Mouse (Mus musculus): ENCODE data around the gene Serpinf1. TPM values are rescaled to one million over a fixed set of nuclear protein-coding genes. Genes with fewer than 3 reads are reported as not detected.

Gene Serpinf1
- total and polyA plus RNA-seq, 2 experiments from 2014 or later, result 34.3 to 92.0 TPM

- Histone ChIP-seq H3K27ac (ENCODE audit: low read depth, low read length) (no peak overlapping the region), H3K27me3 (ENCODE audit: insufficient read depth, low read length) (no peaks in the 10 kb centered on the region), H3K4me3 (ENCODE audit: low read depth, low read length) (no peak overlapping the region), H3K9me3 (ENCODE audit: low read length) (no peaks in the 10 kb centered on the region), H3K4me1 (ENCODE audit: insufficient read depth, low read length) (0 out of 2 replicates have a peak, but pooled peaks cover 4% of the 10 kb centered on the region), H3K36me3 (ENCODE audit: insufficient read depth, low read length) (peaks cover 16% of the 10 kb centered on the region), H3K9ac (replicated peaks; ENCODE audit: low read length, poor library complexity, severe bottlenecking) (no peak overlapping the region), H3K4me2 (ENCODE audit: low read depth, low read length, poor library complexity, severe bottlenecking) (no peak overlapping the region)
- 95% methylated on average over 4 of the region's 4 CpGs for WGBS
- ATAC-seq (ENCODE audit: low FRiP score) (no peak), DNase-seq (ENCODE audit: low spot score) (no peak)
- TF ChIP-seq CTCF (IDR thresholded peaks at IDR 0.05), result peak; percentile 32
Measured at GRCm38 (mm10) chr11:75466731-75467505, 44.4 kb upstream of the Serpinf1 start.

DNA sequence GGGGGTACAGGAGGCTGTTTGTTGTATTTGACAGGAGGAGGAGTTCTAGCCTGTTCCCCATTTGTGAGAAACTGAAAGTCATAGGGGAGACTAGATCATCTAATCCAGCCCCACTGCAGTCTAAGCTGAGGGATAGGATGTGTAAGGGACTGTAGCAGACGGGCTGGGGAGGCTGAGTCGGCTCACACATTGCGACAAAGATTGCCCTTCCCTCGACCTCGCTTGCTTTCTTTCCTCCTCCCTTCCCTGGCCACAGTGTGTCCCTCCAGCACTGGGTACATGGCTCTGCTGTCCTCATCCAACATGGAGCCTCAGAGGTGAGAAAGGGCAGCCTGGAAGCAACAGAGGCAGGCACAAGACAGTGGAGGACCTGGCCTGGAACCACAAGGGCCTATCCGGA lies 42.5 kb upstream of the Serpinf1 start:
- DNase-seq (ENCODE audit: low spot score), result no peak
- ATAC-seq (ENCODE audit: low FRiP score), result no peak
- H3K36me3 ChIP-seq (ENCODE audit: insufficient read depth, low read length), result peaks cover 16% of the 10 kb centered on the region
- H3K4me3 ChIP-seq (ENCODE audit: low read depth, low read length), result no peak overlapping the region
- H3K4me1 ChIP-seq (ENCODE audit: insufficient read depth, low read length), result peaks cover 8% of the 10 kb centered on the region; the same call in 1 of the 2 replicates
- no peak overlapping the region for H3K9ac ChIP-seq (replicated peaks; ENCODE audit: low read length, poor library complexity, severe bottlenecking)
- no peaks in the 10 kb centered on the region for H3K9me3 ChIP-seq (ENCODE audit: low read length)
- H3K27ac ChIP-seq (ENCODE audit: low read depth, low read length), result no peak overlapping the region
- H3K4me2 ChIP-seq (ENCODE audit: low read depth, low read length, poor library complexity, severe bottlenecking), result no peak overlapping the region
- WGBS, result 80% methylated on average over 6 of the region's 6 CpGs
- no peaks in the 10 kb centered on the region for H3K27me3 ChIP-seq (ENCODE audit: insufficient read depth, low read length)
- no peak for TF ChIP-seq CTCF (IDR thresholded peaks at IDR 0.05)

DNA sequence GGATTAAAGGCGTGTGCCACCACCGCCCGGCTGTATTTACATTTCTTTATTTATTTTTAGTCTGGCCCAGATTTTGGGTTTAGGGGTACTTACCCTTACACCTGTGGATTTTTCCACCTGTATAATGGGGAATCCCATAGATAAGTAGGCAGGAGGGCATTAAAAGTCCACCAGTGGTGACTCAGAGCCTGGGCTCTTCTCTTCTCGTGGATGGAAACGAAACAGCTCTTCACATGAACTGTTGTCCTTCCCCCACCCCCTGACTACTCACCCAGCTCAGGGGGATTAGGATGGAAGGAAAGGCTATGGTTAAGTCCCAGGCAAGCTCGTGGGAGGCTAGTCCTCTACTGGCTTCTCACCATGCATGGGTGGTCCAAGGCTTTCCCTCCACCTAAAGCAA lies 41.9 kb upstream of the Serpinf1 start:
- Histone ChIP-seq H3K9ac (replicated peaks; ENCODE audit: low read length, poor library complexity, severe bottlenecking) (no peak overlapping the region), H3K36me3 (ENCODE audit: insufficient read depth, low read length) (peaks cover 16% of the 10 kb centered on the region), H3K4me2 (ENCODE audit: low read depth, low read length, poor library complexity, severe bottlenecking) (no peak overlapping the region), H3K9me3 (ENCODE audit: low read length) (no peaks in the 10 kb centered on the region), H3K27ac (ENCODE audit: low read depth, low read length) (no peak overlapping the region), H3K27me3 (ENCODE audit: insufficient read depth, low read length) (no peaks in the 10 kb centered on the region), H3K4me1 (ENCODE audit: insufficient read depth, low read length) (peaks cover 12% of the 10 kb centered on the region; the same call in 1 of the 2 replicates), H3K4me3 (ENCODE audit: low read depth, low read length) (no peak overlapping the region)
- no peak for TF ChIP-seq CTCF (IDR thresholded peaks at IDR 0.05)
- ATAC-seq (ENCODE audit: low FRiP score), result no peak
- DNase-seq (ENCODE audit: low spot score), result no peak
- WGBS, result 86% methylated on average over 6 of the region's 6 CpGs

GRCm38 (mm10) chr11:75463624-75464023 lies 41.1 kb upstream of the Serpinf1 start:
- H3K4me3 ChIP-seq (ENCODE audit: low read depth, low read length), result no peak overlapping the region
- no peaks in the 10 kb centered on the region for H3K9me3 ChIP-seq (ENCODE audit: low read length)
- peaks cover 16% of the 10 kb centered on the region for H3K36me3 ChIP-seq (ENCODE audit: insufficient read depth, low read length)
- no peak overlapping the region for H3K27ac ChIP-seq (ENCODE audit: low read depth, low read length)
- H3K4me1 ChIP-seq (ENCODE audit: insufficient read depth, low read length), result peaks cover 12% of the 10 kb centered on the region; the same call in 1 of the 2 replicates
- ATAC-seq (ENCODE audit: low FRiP score), result no peak
- no peak overlapping the region for H3K9ac ChIP-seq (replicated peaks; ENCODE audit: low read length, poor library complexity, severe bottlenecking)
- WGBS, result 75% methylated on average over 4 of the region's 4 CpGs
- no peak for DNase-seq (ENCODE audit: low spot score)
- no peaks in the 10 kb centered on the region for H3K27me3 ChIP-seq (ENCODE audit: insufficient read depth, low read length)
- no peak overlapping the region for H3K4me2 ChIP-seq (ENCODE audit: low read depth, low read length, poor library complexity, severe bottlenecking)
- no peak for TF ChIP-seq CTCF (IDR thresholded peaks at IDR 0.05)

DNA sequence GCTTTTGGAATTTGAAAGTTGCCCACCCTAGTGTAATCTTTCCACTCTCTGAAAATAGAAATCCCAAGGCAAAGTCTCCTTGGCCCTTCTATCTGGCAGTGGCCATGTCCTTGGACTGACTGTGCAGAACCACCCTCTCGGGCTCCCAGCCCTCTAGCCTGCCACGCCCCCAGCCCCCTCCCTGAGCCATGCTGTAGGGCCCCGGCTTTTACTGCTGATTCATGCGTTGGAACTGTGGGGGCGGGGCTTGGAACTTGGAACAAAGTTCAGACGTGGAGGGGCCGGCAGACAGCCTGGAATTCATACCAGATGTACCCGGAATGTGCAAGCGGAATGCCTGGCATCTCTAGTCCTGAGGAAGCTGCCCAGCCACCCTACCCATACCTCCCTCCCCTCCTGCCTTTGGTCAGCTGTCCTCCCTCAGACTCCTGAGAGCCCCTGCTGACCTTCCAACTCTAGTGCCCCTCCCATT lies 40.4 kb upstream of the Serpinf1 start:
- TF ChIP-seq CTCF (IDR thresholded peaks at IDR 0.05), result no peak
- Histone ChIP-seq H3K36me3 (ENCODE audit: insufficient read depth, low read length) (peaks cover 16% of the 10 kb centered on the region), H3K4me1 (ENCODE audit: insufficient read depth, low read length) (peaks cover 12% of the 10 kb centered on the region; the same call in 1 of the 2 replicates), H3K9ac (replicated peaks; ENCODE audit: low read length, poor library complexity, severe bottlenecking) (no peak overlapping the region; the same call in 1 of the 2 replicates), H3K9me3 (ENCODE audit: low read length) (no peaks in the 10 kb centered on the region), H3K27ac (ENCODE audit: low read depth, low read length) (no peak overlapping the region), H3K4me2 (ENCODE audit: low read depth, low read length, poor library complexity, severe bottlenecking) (peak overlapping the region; percentile 98), H3K4me3 (ENCODE audit: low read depth, low read length) (peak overlapping the region; percentile 86), H3K27me3 (ENCODE audit: insufficient read depth, low read length) (no peaks in the 10 kb centered on the region)
- ATAC-seq (ENCODE audit: low FRiP score) (no peak), DNase-seq (ENCODE audit: low spot score) (peak; percentile 51)
- WGBS, result 6% methylated on average over 9 of the region's 9 CpGs

GRCm38 (mm10) chr11:75462253-75462783 lies 39.8 kb upstream of the Serpinf1 start:
- no peak for TF ChIP-seq CTCF (IDR thresholded peaks at IDR 0.05)
- Histone ChIP-seq H3K36me3 (ENCODE audit: insufficient read depth, low read length) (peaks cover 16% of the 10 kb centered on the region), H3K27ac (ENCODE audit: low read depth, low read length) (no peak overlapping the region), H3K4me3 (ENCODE audit: low read depth, low read length) (peak overlapping the region; percentile 86), H3K27me3 (ENCODE audit: insufficient read depth, low read length) (no peaks in the 10 kb centered on the region), H3K9me3 (ENCODE audit: low read length) (no peaks in the 10 kb centered on the region), H3K4me2 (ENCODE audit: low read depth, low read length, poor library complexity, severe bottlenecking) (peak overlapping the region; percentile 98), H3K4me1 (ENCODE audit: insufficient read depth, low read length) (peaks cover 12% of the 10 kb centered on the region; the same call in 1 of the 2 replicates), H3K9ac (replicated peaks; ENCODE audit: low read length, poor library complexity, severe bottlenecking) (peak overlapping the region; percentile 78)
- DNase-seq (ENCODE audit: low spot score), result peak; percentile 14
- 5% methylated on average over 14 of the region's 16 CpGs for whole genome bisulfite sequencing
- ATAC-seq (ENCODE audit: low FRiP score), result no peak
